Mouse (Mus musculus) hindbrain, embryonic 15.5 days (tissue): ENCODE results near the gene Tmem132e. TPM values are rescaled to one million over a fixed set of nuclear protein-coding genes. Genes with fewer than 3 reads are reported as not detected.
A peak's percentile ranks its signal among the peaks of the same experiment; 100 is the strongest.

ENCODE experiments used
- ATAC-seq: fragments of 200-750 bp; cut with Nextera tagmentation; 2 replicates; pipeline ENCODE4 v1.8.0; 2017; ENCODE audit warnings: low read depth, moderate number of reproducible peaks, moderate TSS enrichment; ENCODE audit not compliant: low FRiP score
- H3K27ac ChIP-seq: fragments of 300-500 bp; sonication (generic); replicated peaks from 2 replicates; pipeline ENCODE4 v1.5.1; 2015; ENCODE audit warnings: mild to moderate bottlenecking, inconsistent platforms
- H3K27me3 ChIP-seq: fragments of 300-500 bp; sonication (generic); 2 replicates; pipeline ENCODE4 v1.6.1; 2015; ENCODE audit warnings: control low read depth, inconsistent platforms
- H3K36me3 ChIP-seq: fragments of 300-500 bp; sonication (generic); 2 replicates; pipeline ENCODE4 v1.6.1; 2015; ENCODE audit warnings: control low read depth, inconsistent platforms
- H3K4me1 ChIP-seq: fragments of 300-500 bp; sonication (generic); replicated peaks from 2 replicates; pipeline ENCODE4 v1.6.1; 2015; ENCODE audit warnings: control low read depth, inconsistent platforms
- H3K4me2 ChIP-seq: fragments of 300-500 bp; sonication (generic); 2 replicates; pipeline ENCODE4 v1.6.1; 2015; ENCODE audit warnings: moderate library complexity, mild to moderate bottlenecking, inconsistent platforms
- H3K4me3 ChIP-seq: fragments of 300-500 bp; sonication (generic); 2 replicates; pipeline ENCODE4 v1.5.1; 2015; ENCODE audit warnings: mild to moderate bottlenecking, inconsistent platforms
- H3K9ac ChIP-seq: fragments of 300-500 bp; sonication (generic); 2 replicates; pipeline ENCODE4 v1.6.1; 2015; ENCODE audit warnings: inconsistent platforms
- H3K9me3 ChIP-seq: fragments of 300-500 bp; sonication (generic); 2 replicates; pipeline ENCODE4 v1.6.1; 2016; ENCODE audit warnings: control low read depth, inconsistent platforms
- WGBS: fragments of 180-500 bp; shearing (Covaris S2); methylation state at CpG from one replicate; pipeline ENCODE4 v1.1.7; 2015; 5-methylcytosine and 5-hydroxymethylcytosine counted together
- polyA plus RNA-seq: library from polyadenylated mRNA; unstranded; fragments of >200 nt; fragmentation: Nextera tagmentation; extraction: Ambion mirVana; gene quantifications from 2 replicates; pipeline ENCODE4 v1.2.1, GENCODE M21; 2015

The Tmem132e gene
- polyA plus RNA-seq, 1 experiment from 2014 or later: 4.2 TPM

DNA sequence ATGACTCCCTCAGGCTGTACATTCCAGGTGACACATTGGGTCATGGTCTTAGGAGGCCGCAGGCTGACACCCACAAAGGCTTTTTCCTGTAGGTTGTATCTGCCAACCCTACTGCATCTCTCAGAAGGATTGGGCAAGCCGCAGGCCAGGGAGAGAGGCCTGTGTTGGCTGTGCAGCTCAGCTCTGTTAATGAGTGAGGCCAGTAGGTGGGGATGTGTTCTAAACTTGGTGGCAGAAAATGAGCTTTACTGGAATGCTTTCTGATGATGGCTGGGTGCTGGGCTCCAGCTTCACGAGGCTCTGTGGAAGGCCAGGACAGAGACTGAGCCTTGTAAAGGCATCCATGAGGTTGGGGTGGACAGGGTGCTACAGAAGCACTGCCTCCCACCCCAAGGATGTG lies 3.6 kb downstream of the Tmem132e start:
- peak; percentile 12; the same call in 1 of the 2 replicates for ATAC-seq
- H3K9ac ChIP-seq: no peak overlapping the region
- peaks cover 59% of the 10 kb centered on the region for H3K4me1 ChIP-seq
- peaks cover 17% of the 10 kb centered on the region for H3K27me3 ChIP-seq
- no peak overlapping the region for H3K4me3 ChIP-seq
- no peaks in the 10 kb centered on the region for H3K9me3 ChIP-seq
- H3K4me2 ChIP-seq: 0 out of 2 replicates have a peak overlapping the region, but pooled peaks have one; percentile 96
- H3K36me3 ChIP-seq: no peaks in the 10 kb centered on the region
- 51% methylated on average over 3 of the region's 3 CpGs for WGBS
- no peak overlapping the region for H3K27ac ChIP-seq

DNA sequence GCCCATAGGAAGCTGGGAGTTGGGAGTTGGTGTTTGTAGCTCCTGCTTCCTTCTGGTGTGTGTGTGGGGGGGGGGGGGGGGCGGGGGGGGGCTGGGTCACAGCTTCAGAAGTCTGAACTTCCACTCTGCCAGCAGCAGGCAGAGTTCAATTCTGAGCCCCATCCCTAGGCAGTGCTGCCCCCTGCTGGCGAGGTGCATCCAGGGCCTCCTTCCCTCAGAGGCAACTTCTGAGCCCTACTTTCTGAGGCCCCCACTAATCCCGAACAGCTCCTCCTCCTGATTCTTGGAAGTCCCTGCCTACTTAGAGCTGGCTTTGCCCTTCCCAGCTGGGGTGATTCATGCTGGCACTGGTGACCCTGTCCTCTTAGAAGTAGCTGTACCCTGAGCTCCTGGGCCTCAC lies 10.9 kb downstream of the Tmem132e start:
- peaks cover 9% of the 10 kb centered on the region; the same call in 1 of the 2 replicates for H3K4me1 ChIP-seq
- H3K4me3 ChIP-seq: no peak overlapping the region
- WGBS: 20% methylated on average over 3 of the region's 3 CpGs
- no peak overlapping the region for H3K4me2 ChIP-seq
- ATAC-seq: no peak
- no peaks in the 10 kb centered on the region for H3K36me3 ChIP-seq
- no peak overlapping the region for H3K27ac ChIP-seq
- no peaks in the 10 kb centered on the region for H3K27me3 ChIP-seq
- no peak overlapping the region for H3K9ac ChIP-seq
- no peaks in the 10 kb centered on the region for H3K9me3 ChIP-seq

DNA sequence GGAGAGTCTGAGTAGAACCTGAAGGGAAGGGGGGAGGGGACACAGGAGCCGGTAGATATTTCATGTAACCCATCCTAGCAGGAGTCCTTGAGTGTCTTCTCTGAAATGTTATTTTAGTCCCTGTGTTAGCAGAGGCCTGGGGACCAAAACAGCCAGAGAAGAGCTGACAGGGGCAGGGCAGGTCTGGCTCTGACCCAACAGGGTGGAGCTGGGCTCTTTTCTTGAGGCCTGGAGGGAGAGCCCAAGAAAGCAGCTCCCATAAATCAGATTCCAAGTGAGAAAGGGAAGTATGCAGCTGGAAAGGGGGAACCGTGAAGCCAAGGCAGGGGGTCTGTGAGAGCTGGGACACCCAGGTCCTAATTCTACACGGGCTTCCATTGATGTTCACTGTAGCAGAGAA lies 16.9 kb downstream of the Tmem132e start:
- Histone ChIP-seq H3K4me2 (no peak overlapping the region), H3K27me3 (peaks cover 2% of the 10 kb centered on the region; the same call in 1 of the 2 replicates), H3K27ac (no peak overlapping the region), H3K9me3 (no peaks in the 10 kb centered on the region), H3K4me3 (no peak overlapping the region), H3K9ac (no peak overlapping the region), H3K4me1 (peaks cover 7% of the 10 kb centered on the region; the same call in 1 of the 2 replicates), H3K36me3 (no peaks in the 10 kb centered on the region)
- no peak for ATAC-seq
- 43% methylated on average over 3 of the region's 3 CpGs for WGBS

DNA sequence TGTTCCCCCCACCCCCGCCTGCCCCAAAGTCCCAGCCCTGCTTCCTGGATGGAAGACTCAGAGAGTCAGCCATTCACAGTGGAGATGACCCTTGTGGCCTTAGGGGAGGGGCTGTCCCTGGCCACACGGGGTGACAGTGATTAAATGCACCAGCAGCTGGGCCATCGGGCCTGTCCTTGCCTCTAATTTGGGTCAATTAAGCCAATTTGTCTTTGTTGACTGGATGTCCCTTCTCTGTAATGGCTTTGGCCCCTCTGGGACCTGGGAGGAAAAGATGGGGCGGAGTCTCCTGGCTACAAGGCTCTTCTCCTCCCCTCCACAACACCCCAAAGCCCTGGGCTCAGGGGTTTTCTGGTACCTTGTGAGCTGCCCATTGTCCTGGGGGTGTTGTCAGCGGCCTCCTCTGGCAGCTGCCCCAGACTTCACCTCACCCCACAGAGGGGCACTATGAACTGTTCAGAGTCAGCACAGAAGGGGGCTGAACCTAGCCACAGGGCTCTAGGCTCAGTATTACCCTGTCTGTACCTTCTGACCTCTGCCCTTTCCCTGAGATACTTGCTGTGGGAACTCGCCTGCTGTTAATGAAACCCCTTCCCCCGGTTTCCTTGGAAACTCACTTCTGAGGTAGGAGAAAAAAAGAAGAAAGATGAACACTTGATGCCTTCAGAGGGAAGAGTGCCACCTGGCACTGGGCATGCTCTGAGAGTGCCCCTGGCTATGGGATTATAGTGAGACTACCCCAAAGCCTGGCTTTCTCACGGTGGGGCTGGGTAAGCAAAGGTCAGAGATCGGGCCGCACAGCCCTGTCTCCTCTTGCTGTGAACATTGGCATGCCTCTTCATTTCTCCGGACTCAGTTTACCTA lies 17.9 kb downstream of the Tmem132e start:
- Histone ChIP-seq H3K4me2 (no peak overlapping the region), H3K36me3 (no peaks in the 10 kb centered on the region), H3K27ac (no peak overlapping the region), H3K27me3 (peaks cover 3% of the 10 kb centered on the region; the same call in 1 of the 2 replicates), H3K4me3 (no peak overlapping the region), H3K4me1 (peaks cover 7% of the 10 kb centered on the region; the same call in 1 of the 2 replicates), H3K9ac (no peak overlapping the region), H3K9me3 (no peaks in the 10 kb centered on the region)
- no peak for ATAC-seq
- 28% methylated on average over 11 of the region's 11 CpGs for WGBS

DNA sequence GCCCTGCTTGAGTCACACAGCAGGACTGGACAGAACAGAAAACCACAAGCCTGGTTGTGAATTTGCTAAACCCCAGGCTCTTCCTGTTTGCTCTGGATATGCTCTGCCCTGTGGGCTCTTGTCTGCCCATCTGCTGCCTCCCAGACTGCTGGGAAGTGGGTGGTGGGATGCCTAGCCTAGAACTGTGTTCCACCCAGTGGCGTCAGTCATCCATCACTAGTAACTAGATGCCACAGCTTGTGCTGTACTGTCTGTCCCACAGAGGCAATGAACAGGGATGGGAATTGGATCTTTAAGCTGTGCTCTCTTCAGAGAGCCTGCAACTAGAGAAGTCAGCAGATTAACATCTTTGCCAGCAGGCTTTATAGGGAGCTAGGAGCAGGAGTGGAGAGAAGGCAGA lies 23.8 kb downstream of the Tmem132e start:
- no peak for ATAC-seq
- H3K36me3 ChIP-seq: no peaks in the 10 kb centered on the region
- H3K4me2 ChIP-seq: no peak overlapping the region
- H3K27ac ChIP-seq: no peak overlapping the region
- no peaks in the 10 kb centered on the region for H3K9me3 ChIP-seq
- 81% methylated on average over 1 of the region's 1 CpGs for WGBS
- H3K4me1 ChIP-seq: no peaks in the 10 kb centered on the region
- no peak overlapping the region for H3K9ac ChIP-seq
- no peak overlapping the region for H3K4me3 ChIP-seq
- peaks cover 3% of the 10 kb centered on the region; the same call in 1 of the 2 replicates for H3K27me3 ChIP-seq

DNA sequence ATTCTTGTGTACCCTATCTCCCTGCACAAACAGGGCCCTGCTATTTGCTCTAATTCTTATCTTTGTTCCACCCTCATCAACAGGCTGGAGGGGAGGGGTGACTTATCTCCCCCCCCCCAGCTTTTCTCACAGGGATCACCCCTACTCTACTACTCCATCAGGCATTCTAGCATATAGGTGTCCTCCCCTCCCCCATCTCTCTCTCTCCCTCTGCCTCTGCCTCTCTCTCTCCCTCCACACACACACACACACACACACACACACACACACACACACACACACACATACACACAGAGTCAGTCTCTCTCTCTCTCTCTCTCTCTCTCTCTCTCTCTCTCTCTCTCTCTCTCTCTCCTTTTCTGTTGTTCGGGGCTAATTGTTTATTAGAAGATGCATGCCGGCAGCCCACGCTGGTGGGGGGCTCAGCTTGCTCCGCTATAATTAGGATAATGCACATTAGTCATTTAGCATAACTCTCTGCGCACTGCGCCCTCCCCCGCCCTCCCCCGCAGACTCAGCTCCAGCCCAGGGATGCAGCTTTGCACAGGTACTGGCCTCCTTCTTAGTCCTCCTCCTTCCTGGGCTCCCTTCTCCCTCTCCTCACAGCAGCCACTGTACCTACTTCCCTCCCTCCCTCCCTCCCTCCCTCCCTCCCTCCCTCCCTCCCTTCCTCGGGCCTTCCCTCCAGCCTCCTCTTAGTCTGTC lies 29.8 kb downstream of the Tmem132e start:
- H3K27ac ChIP-seq: no peak overlapping the region
- 32% methylated on average over 8 of the region's 9 CpGs for WGBS

DNA sequence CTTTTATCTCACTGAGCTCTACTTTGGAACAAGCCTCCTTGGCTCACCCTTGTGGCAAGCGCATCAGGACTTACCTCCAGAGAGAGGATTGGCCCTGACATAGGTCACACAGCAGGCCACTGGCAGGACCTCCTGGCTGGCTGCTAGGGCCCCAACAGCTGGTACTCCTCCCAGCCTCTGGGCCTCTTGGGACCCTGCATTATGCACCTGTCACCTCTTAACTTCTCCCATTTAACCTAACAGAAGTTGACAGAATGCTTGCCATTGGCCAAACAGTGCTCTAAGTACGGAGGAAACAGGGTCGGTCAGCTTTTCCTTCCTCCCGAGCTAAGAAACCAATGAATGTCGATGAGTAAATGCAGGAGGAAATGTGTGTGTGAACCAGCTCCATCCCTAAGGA lies 33.2 kb downstream of the Tmem132e start:
- WGBS: 56% methylated on average over 5 of the region's 5 CpGs
- 0 out of 2 replicates have a peak, but pooled peaks have one; percentile 5 for ATAC-seq
- Histone ChIP-seq H3K4me3 (no peak overlapping the region), H3K36me3 (no peaks in the 10 kb centered on the region), H3K27me3 (no peaks in the 10 kb centered on the region), H3K27ac (no peak overlapping the region), H3K9me3 (no peaks in the 10 kb centered on the region), H3K9ac (no peak overlapping the region), H3K4me2 (no peak overlapping the region), H3K4me1 (peaks cover 11% of the 10 kb centered on the region)

More for the DNA sequence above, 29.8 kb downstream of the Tmem132e start:
- peak; percentile 71 for ATAC-seq
- Histone ChIP-seq H3K27me3 (no peaks in the 10 kb centered on the region), H3K4me3 (no peak overlapping the region), H3K4me1 (peaks cover 11% of the 10 kb centered on the region), H3K9me3 (no peaks in the 10 kb centered on the region), H3K4me2 (no peak overlapping the region), H3K9ac (no peak overlapping the region), H3K36me3 (no peaks in the 10 kb centered on the region)

DNA sequence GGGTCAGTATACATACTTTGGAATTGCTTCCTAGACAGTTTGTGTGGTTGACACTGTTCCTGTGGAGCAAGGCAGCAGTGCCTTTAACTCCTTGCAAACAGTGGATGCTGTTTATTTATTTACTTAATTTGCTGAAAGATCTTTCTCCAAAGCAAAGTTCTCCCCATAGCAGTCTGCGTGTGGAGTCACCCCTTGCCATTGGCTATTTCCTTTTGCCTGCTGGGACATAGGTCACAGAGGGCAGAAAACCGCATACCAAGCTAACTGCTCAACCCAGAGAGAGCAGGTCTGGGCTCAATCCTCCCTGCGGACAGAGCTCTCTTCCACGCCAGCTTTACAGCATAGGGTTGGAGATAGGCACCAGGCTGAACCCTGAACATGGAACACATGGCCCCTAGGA lies 34.8 kb downstream of the Tmem132e start:
- no peaks in the 10 kb centered on the region for H3K36me3 ChIP-seq
- no peak overlapping the region for H3K27ac ChIP-seq
- H3K4me2 ChIP-seq: no peak overlapping the region
- H3K27me3 ChIP-seq: no peaks in the 10 kb centered on the region
- 30% methylated on average over 4 of the region's 4 CpGs for WGBS
- no peaks in the 10 kb centered on the region for H3K9me3 ChIP-seq
- ATAC-seq: no peak
- no peak overlapping the region for H3K4me3 ChIP-seq
- H3K4me1 ChIP-seq: peaks cover 4% of the 10 kb centered on the region; the same call in 1 of the 2 replicates
- H3K9ac ChIP-seq: no peak overlapping the region

DNA sequence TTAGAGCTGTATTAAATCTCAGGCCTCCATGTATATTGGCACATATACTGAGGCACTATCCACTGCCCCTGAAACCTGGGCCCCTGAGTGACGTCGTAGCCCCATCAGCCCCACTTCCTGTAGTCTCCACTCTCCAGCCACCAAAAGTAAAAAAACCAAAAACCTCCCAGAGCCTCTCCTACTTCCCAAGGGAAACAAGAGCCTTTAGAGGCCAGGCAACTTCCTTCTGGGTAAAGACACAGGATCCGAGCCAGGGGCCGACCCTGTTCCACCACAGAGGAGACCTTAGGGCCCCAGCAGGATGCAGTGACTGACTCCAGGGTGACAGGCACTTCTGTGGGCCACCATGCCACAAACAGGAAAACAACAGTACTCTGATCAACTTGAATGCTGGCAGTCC lies 40.1 kb downstream of the Tmem132e start:
- H3K27me3 ChIP-seq: peaks cover 21% of the 10 kb centered on the region
- H3K4me2 ChIP-seq: no peak overlapping the region
- WGBS: 82% methylated on average over 4 of the region's 4 CpGs
- no peak overlapping the region for H3K4me3 ChIP-seq
- H3K9me3 ChIP-seq: no peaks in the 10 kb centered on the region
- H3K4me1 ChIP-seq: no peaks in the 10 kb centered on the region
- no peaks in the 10 kb centered on the region for H3K36me3 ChIP-seq
- no peak for ATAC-seq
- H3K9ac ChIP-seq: no peak overlapping the region
- no peak overlapping the region for H3K27ac ChIP-seq

DNA sequence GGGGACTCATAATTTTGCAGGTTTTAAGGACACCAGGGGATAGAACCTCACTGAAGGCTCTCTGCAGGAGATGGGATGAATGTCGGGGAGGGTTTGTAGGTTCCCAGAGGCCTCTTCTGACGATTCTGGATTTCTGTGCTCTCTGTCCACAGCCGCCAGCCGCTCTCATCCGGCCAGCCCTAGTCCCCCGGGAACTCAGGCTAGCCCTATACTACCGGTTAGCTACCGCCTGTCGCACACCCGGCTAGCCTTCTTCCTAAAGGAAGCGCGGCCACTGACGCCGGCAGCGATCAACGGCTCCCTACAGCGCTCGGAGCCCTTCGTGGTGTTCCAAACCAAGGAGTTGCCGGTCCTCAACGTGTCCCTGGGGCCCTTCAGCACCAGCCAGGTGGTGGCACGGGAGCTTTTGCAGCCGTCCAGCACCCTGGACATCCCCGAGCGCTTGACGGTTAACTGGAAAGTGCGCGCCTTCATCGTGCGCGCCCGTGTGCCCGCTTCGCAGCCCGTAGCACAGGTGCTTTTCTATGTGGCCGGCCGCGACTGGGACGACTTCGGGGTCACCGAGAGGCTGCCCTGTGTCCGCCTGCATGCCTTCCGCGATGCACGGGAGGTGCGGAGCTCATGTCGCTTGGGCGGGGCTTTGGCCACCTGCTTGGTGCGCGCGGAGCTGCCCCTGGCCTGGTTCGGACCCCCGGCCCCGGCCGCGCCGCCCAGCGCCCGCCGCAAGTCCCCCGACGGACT lies 45.6 kb downstream of the Tmem132e start:
- Histone ChIP-seq H3K4me1 (peaks cover 11% of the 10 kb centered on the region), H3K27me3 (peaks cover 47% of the 10 kb centered on the region), H3K36me3 (no peaks in the 10 kb centered on the region), H3K9ac (peak overlapping the region; percentile 37; the same call in 1 of the 2 replicates), H3K9me3 (no peaks in the 10 kb centered on the region), H3K4me2 (peak overlapping the region; percentile 77), H3K4me3 (peak overlapping the region; percentile 46), H3K27ac (no peak overlapping the region)
- 2% methylated on average over 56 of the region's 62 CpGs for WGBS
- peak; percentile 36; the same call in 1 of the 2 replicates for ATAC-seq

DNA sequence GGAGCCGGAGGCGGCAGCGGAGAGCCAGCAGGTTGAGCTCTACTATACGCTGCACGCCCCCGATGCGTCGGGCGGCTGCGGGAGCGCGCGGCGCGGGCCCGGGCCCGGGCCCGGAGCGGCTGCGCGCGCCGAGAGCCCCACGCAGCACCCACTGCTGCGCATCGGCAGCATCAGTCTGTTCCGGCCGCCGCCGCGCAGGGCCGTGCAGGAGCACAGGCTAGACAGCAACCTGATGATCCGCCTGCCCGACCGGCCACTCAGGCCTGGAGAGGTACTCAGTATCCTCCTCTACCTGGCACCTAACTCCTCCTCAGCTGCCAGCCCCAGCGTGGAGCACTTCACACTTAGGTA lies 46.1 kb downstream of the Tmem132e start:
- WGBS: 4% methylated on average over 26 of the region's 36 CpGs
- Histone ChIP-seq H3K36me3 (no peaks in the 10 kb centered on the region), H3K9ac (peak overlapping the region; percentile 37; the same call in 1 of the 2 replicates), H3K9me3 (no peaks in the 10 kb centered on the region), H3K27ac (no peak overlapping the region), H3K27me3 (peaks cover 47% of the 10 kb centered on the region), H3K4me2 (peak overlapping the region; percentile 77), H3K4me3 (peak overlapping the region; percentile 46), H3K4me1 (peaks cover 11% of the 10 kb centered on the region)
- peak; percentile 68; the same call in 1 of the 2 replicates for ATAC-seq
